Mouse (Mus musculus) kidney, adult 2 months (tissue): Measurements from ENCODE around the gene Rassf7.

Experiments used
- CTCF ChIP-seq: fragments of 200-500 bp; conservative IDR thresholded peaks from 2 replicates; pipeline ENCODE4 v1.5.1; 2011; ENCODE audit warnings: low read depth, mild to moderate bottlenecking, control low read depth, low read length, moderate library complexity, mixed read lengths; ENCODE audit not compliant: insufficient read depth, insufficient read length
- POLR2A ChIP-seq: fragments of 200-500 bp; IDR thresholded peaks from one replicate; pipeline ENCODE4 v1.6.1; 2011; ENCODE audit warnings: low read depth, low read length, control low read depth

DNA sequence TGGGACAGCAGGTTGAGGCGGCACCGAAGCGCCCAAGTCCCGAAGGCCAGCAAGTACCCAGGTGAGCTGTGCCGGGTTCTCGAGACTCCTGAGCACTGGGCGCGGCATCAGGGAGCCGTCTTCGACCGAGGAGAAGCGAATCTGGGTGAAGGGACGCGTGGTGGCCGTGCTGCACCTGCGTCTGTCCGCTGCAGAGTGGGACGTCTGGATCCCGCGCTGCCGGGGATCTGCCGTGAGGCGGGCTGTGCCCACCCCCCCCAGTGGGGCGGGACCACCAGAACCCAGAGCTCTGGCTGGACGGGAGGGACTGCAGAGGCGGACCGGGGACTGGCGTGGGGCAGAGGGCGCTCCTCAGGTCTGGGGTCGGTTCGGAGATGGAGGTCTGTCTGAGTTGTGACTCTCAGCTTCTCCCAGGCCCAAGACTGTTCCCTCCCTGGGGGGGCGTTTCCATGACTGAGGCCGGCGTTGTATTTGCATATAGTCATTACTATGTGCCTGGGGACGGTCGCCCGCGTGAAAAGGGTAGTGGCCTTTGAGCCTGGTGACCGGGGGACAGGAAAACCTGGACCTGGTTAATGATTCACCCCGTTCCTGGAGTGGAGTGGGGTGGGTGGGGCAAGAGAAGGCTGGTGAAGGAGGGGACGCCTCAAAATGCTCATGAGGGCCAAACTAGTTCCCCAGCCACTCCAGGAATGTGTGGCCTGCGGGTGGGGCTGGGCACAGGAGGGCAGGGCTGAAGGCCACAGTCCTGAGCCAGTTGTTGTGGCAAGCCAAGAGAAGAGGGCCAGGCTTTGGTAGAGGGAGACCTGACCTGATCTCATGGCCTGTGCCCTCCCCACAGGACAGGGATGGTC lies 447 bp downstream of the Rassf7 start:
- TF ChIP-seq CTCF (no peak), POLR2A (peak; percentile 3)
